Mouse (Mus musculus): ENCODE results near the gene Gm15085. TPM values are rescaled to one million over a fixed set of nuclear protein-coding genes. Genes with fewer than 3 reads are reported as not detected.
"Not testable (repeated sequence)": the region's sequence is repeated elsewhere in the genome, so short reads cannot be mapped to it uniquely, and the experiment has no call there.

The Gm15085 gene
- polyA plus RNA-seq (2016; fragmentation: Nextera tagmentation; extraction: Ambion mirVana), result not detected in 2 replicates

- H3K4me3 ChIP-seq; ATAC-seq (ENCODE audit: low FRiP score, low read depth): not testable (repeated sequence)
- WGBS, result no CpG with 5 or more reads among the region's 6 CpGs
Measured at GRCm38 (mm10) chrX:149447317-149447716, at the start of gene Gm15085. Gene Gm15085 (plus strand): TSS chrX:149447617.

More at GRCm38 (mm10) chrX:149447317-149447716, at the start of gene Gm15085:
- not testable (repeated sequence) for H3K27ac ChIP-seq (replicated peaks); H3K9me3 ChIP-seq; H3K27me3 ChIP-seq; H3K4me2 ChIP-seq (replicated peaks); H3K36me3 ChIP-seq; H3K9ac ChIP-seq (replicated peaks); H3K4me1 ChIP-seq

Other genes starting within 250 kb of the Gm15085 start
- gene Gm15093, start 175.2 kb upstream of the Gm15085 start, polyA plus RNA-seq (2016; fragmentation: Nextera tagmentation; extraction: Ambion mirVana), result not detected in 2 replicates
- not detected in 2 replicates for gene Gm10439, start 147.0 kb downstream of the Gm15085 start, polyA plus RNA-seq (2016; fragmentation: Nextera tagmentation; extraction: Ambion mirVana)

Data from midbrain, embryonic 12.5 days (tissue).